Mouse (Mus musculus) hindbrain, embryonic 12.5 days (tissue): ENCODE results near the gene Ptms. TPM values are rescaled to one million over a fixed set of nuclear protein-coding genes. Genes with fewer than 3 reads are reported as not detected.

Source experiments
- ATAC-seq: fragments of 200-750 bp; cut with Nextera tagmentation; 2 replicates; pipeline ENCODE4 v1.8.0; 2017; ENCODE audit warnings: moderate TSS enrichment; ENCODE audit not compliant: low FRiP score
- H3K27ac ChIP-seq: fragments of 300-500 bp; sonication (generic); 2 replicates; pipeline ENCODE4 v1.5.1; 2016; ENCODE audit warnings: mild to moderate bottlenecking
- H3K27me3 ChIP-seq: fragments of 300-500 bp; sonication (generic); 2 replicates; pipeline ENCODE4 v1.6.1; 2016; ENCODE audit warnings: mild to moderate bottlenecking
- H3K36me3 ChIP-seq: fragments of 300-500 bp; sonication (generic); 2 replicates; pipeline ENCODE4 v1.6.1; 2016; ENCODE audit warnings: mild to moderate bottlenecking
- H3K4me1 ChIP-seq: fragments of 300-500 bp; sonication (generic); 2 replicates; pipeline ENCODE4 v1.6.1; 2016
- H3K4me2 ChIP-seq: fragments of 300-500 bp; sonication (generic); replicated peaks from 2 replicates; pipeline ENCODE4 v1.6.1; 2016; ENCODE audit warnings: mild to moderate bottlenecking
- H3K4me3 ChIP-seq: fragments of 300-500 bp; sonication (generic); 2 replicates; pipeline ENCODE4 v1.5.1; 2016; ENCODE audit warnings: mild to moderate bottlenecking
- H3K9ac ChIP-seq: fragments of 300-500 bp; sonication (generic); 2 replicates; pipeline ENCODE4 v1.6.1; 2016; ENCODE audit warnings: mild to moderate bottlenecking, moderate library complexity
- H3K9me3 ChIP-seq: fragments of 300-500 bp; sonication (generic); replicated peaks from 2 replicates; pipeline ENCODE4 v1.6.1; 2016; ENCODE audit warnings: mild to moderate bottlenecking
- WGBS: fragments of 180-500 bp; shearing (Covaris S2); methylation state at CpG from one replicate; pipeline ENCODE4 v1.1.7; 2016; 5-methylcytosine and 5-hydroxymethylcytosine counted together
- polyA plus RNA-seq: library from polyadenylated mRNA; unstranded; fragments of >200 nt; fragmentation: Nextera tagmentation; extraction: Ambion mirVana; gene quantifications from 2 replicates; pipeline ENCODE4 v1.2.1, GENCODE M21; 2016

Ptms gene
- polyA plus RNA-seq, 1 experiment from 2014 or later = 707 TPM

- Histone ChIP-seq H3K4me3 (no peak overlapping the region), H3K27ac (no peak overlapping the region), H3K4me2 (no peak overlapping the region), H3K9ac (no peak overlapping the region), H3K4me1 (peaks cover 16% of the 10 kb centered on the region), H3K36me3 (no peaks in the 10 kb centered on the region), H3K9me3 (no peaks in the 10 kb centered on the region), H3K27me3 (no peaks in the 10 kb centered on the region)
- ATAC-seq = no peak
- WGBS = 36% methylated on average over 12 of the region's 12 CpGs
Measured at GRCm38 (mm10) chr6:124925173-124925793, 5.4 kb upstream of the Ptms start.

GRCm38 (mm10) chr6:124921539-124921938 lies 1.6 kb upstream of the Ptms start:
- Histone ChIP-seq H3K27me3 (no peaks in the 10 kb centered on the region), H3K4me2 (no peak overlapping the region), H3K27ac (peak overlapping the region; percentile 100), H3K4me3 (no peak overlapping the region), H3K4me1 (peaks cover 29% of the 10 kb centered on the region), H3K9ac (no peak overlapping the region), H3K9me3 (no peaks in the 10 kb centered on the region), H3K36me3 (no peaks in the 10 kb centered on the region)
- no peak for ATAC-seq
- WGBS = 65% methylated on average over 4 of the region's 4 CpGs

DNA sequence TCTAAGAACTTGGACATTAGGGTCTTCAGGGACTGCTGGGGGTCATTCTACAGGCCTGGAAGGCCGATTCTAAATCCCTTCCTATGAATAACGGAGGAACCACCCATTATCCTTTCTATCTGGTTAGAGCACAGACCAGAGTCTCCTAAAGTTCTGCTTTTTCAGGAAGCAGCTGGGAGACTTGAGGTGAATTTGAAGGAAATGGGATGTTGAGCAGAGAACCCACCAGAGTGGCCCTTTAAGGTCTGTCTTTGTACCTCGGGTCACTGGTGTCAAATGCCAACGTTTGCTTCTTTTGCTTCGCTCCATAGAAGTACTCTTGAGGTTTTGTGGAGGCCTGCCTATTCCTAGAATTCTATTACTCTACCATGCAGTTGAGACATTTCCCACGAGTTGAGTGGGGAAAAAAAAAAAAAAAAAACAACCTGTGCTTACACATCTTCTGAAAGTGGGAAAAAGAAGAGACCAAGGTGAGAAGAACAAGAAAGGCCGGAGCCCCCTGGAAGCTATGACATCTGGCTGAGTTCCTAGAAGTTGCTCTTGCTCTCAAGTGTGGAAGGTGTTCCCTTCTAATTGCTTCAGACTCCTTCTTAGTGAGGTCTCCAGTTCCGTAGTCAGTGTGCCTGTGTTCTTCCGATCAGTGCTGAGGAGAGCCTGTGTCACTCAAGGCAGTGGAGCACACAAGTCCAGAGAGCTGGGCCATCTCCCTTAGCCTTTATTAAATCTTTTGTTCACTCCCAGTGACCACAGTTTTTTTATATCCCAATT lies 599 bp upstream of the Ptms start:
- Histone ChIP-seq H3K4me1 (peaks cover 37% of the 10 kb centered on the region), H3K9me3 (no peaks in the 10 kb centered on the region), H3K4me3 (peak overlapping the region; percentile 11; the same call in 1 of the 2 replicates), H3K9ac (peak overlapping the region; percentile 40; the same call in 1 of the 2 replicates), H3K4me2 (peak overlapping the region; percentile 100), H3K27me3 (no peaks in the 10 kb centered on the region), H3K27ac (peak overlapping the region; percentile 100), H3K36me3 (no peaks in the 10 kb centered on the region)
- ATAC-seq = no peak
- 23% methylated on average over 9 of the region's 9 CpGs for WGBS

DNA sequence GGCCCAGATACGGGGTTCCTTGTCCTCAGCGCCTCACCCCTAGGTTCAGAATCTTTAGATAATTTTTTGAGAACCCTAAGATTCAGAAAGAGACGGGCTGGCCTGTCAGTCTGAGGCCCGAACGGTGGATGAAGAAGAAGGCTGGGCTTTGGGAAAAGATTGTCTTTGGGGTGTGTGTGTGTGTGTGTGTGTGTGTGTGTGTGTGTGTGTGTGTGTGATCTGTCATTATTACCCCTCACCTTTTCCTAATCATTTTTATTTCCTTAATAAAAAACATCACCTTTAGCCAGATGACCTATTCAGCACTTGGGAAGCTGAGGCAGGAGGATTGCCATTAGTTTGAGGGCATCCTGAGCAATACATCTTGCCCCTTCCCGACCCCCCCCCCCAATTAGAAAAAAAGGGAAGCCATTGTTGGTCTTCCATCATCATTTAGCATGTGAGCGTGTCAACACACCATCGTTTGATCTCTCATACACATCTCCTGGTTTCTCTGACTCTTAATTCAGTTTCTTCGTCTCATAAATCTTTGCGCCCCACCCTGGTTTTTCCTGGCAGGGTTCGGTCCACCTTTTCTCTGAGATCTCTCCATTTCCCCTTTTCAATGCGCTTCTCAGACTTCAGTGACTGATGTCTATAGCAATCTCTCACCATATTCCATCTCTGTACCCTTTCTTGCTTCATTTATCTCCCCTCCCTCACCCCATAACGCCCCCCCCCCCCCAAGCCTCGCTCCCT lies 844 bp downstream of the Ptms start:
- Histone ChIP-seq H3K4me3 (peak overlapping the region; percentile 98), H3K36me3 (peaks cover 9% of the 10 kb centered on the region), H3K27me3 (no peaks in the 10 kb centered on the region), H3K4me2 (peak overlapping the region; percentile 100), H3K4me1 (peaks cover 49% of the 10 kb centered on the region), H3K9me3 (no peaks in the 10 kb centered on the region), H3K9ac (peak overlapping the region; percentile 100), H3K27ac (peak overlapping the region; percentile 100)
- 19% methylated on average over 14 of the region's 14 CpGs for WGBS
- ATAC-seq = no peak

GRCm38 (mm10) chr6:124918331-124918690 lies 1.6 kb downstream of the Ptms start:
- 12% methylated on average over 7 of the region's 7 CpGs for WGBS
- H3K9ac ChIP-seq = peak overlapping the region; percentile 100
- no peaks in the 10 kb centered on the region for H3K9me3 ChIP-seq
- no peak for ATAC-seq
- H3K4me2 ChIP-seq = peak overlapping the region; percentile 100
- peak overlapping the region; percentile 98 for H3K4me3 ChIP-seq
- peaks cover 55% of the 10 kb centered on the region for H3K4me1 ChIP-seq
- H3K27me3 ChIP-seq = no peaks in the 10 kb centered on the region
- H3K27ac ChIP-seq = peak overlapping the region; percentile 100
- H3K36me3 ChIP-seq = peaks cover 16% of the 10 kb centered on the region

- WGBS = under 1% methylated on average over 65 of the region's 89 CpGs
- H3K4me1 ChIP-seq = peaks cover 55% of the 10 kb centered on the region
Measured at GRCm38 (mm10) chr6:124917518-124918330, 2.2 kb downstream of the Ptms start.

GRCm38 (mm10) chr6:124916695-124917517 lies 3.0 kb downstream of the Ptms start:
- Histone ChIP-seq H3K4me1 (peaks cover 55% of the 10 kb centered on the region), H3K4me2 (peak overlapping the region; percentile 100), H3K27ac (peak overlapping the region; percentile 100), H3K4me3 (peak overlapping the region; percentile 98), H3K36me3 (peaks cover 21% of the 10 kb centered on the region), H3K9me3 (no peaks in the 10 kb centered on the region), H3K27me3 (no peaks in the 10 kb centered on the region), H3K9ac (peak overlapping the region; percentile 100)
- 1% methylated on average over 57 of the region's 67 CpGs for WGBS
- peak; percentile 46 for ATAC-seq

More at GRCm38 (mm10) chr6:124917518-124918330, 2.2 kb downstream of the Ptms start:
- peak overlapping the region; percentile 100 for H3K4me2 ChIP-seq
- peaks cover 21% of the 10 kb centered on the region for H3K36me3 ChIP-seq
- peak; percentile 75 for ATAC-seq
- H3K9ac ChIP-seq = peak overlapping the region; percentile 100
- H3K4me3 ChIP-seq = peak overlapping the region; percentile 98
- peak overlapping the region; percentile 100 for H3K27ac ChIP-seq
- no peaks in the 10 kb centered on the region for H3K27me3 ChIP-seq
- no peaks in the 10 kb centered on the region for H3K9me3 ChIP-seq

GRCm38 (mm10) chr6:124915942-124916694 lies 3.8 kb downstream of the Ptms start:
- Histone ChIP-seq H3K4me2 (peak overlapping the region; percentile 100), H3K4me3 (peak overlapping the region; percentile 98), H3K27me3 (no peaks in the 10 kb centered on the region), H3K36me3 (peaks cover 21% of the 10 kb centered on the region), H3K4me1 (peaks cover 53% of the 10 kb centered on the region), H3K27ac (peak overlapping the region; percentile 100), H3K9ac (peak overlapping the region; percentile 100), H3K9me3 (no peaks in the 10 kb centered on the region)
- 0 out of 2 replicates have a peak, but pooled peaks have one; percentile 0 for ATAC-seq
- 5% methylated on average over 12 of the region's 12 CpGs for WGBS

- 10% methylated on average over 22 of the region's 22 CpGs for WGBS
- peaks cover 21% of the 10 kb centered on the region for H3K36me3 ChIP-seq
- peak overlapping the region; percentile 100 for H3K4me2 ChIP-seq
- peak overlapping the region; percentile 98 for H3K4me3 ChIP-seq
- H3K9me3 ChIP-seq = no peaks in the 10 kb centered on the region
- peak overlapping the region; percentile 100 for H3K9ac ChIP-seq
- H3K4me1 ChIP-seq = peaks cover 47% of the 10 kb centered on the region
- peak overlapping the region; percentile 100 for H3K27ac ChIP-seq
- H3K27me3 ChIP-seq = peaks cover 4% of the 10 kb centered on the region; the same call in 1 of the 2 replicates
- ATAC-seq = no peak
Measured at GRCm38 (mm10) chr6:124915160-124915941, 4.6 kb downstream of the Ptms start.

- H3K4me3 ChIP-seq = peak overlapping the region; percentile 98
- H3K27me3 ChIP-seq = peaks cover 12% of the 10 kb centered on the region
Measured at GRCm38 (mm10) chr6:124914511-124914910, 5.4 kb downstream of the Ptms start.

More at GRCm38 (mm10) chr6:124914511-124914910, 5.4 kb downstream of the Ptms start:
- Histone ChIP-seq H3K4me2 (peak overlapping the region; percentile 100), H3K9me3 (no peaks in the 10 kb centered on the region), H3K9ac (peak overlapping the region; percentile 100; the same call in 1 of the 2 replicates), H3K36me3 (peaks cover 21% of the 10 kb centered on the region), H3K27ac (peak overlapping the region; percentile 100), H3K4me1 (peaks cover 51% of the 10 kb centered on the region)
- no peak for ATAC-seq
- 77% methylated on average over 5 of the region's 7 CpGs for WGBS
